Mouse (Mus musculus): ENCODE data around the gene Tmem186. TPM values are rescaled to one million over a fixed set of nuclear protein-coding genes. Genes with fewer than 3 reads are reported as not detected.

The Tmem186 gene
- polyA plus RNA-seq, 1 experiment from 2014 or later = 22.6 TPM

- Histone ChIP-seq H3K4me1 (0 out of 2 replicates have a peak, but pooled peaks cover 2% of the 10 kb centered on the region), H3K9me3 (replicated peaks) (no peaks in the 10 kb centered on the region), H3K27ac (no peak overlapping the region), H3K9ac (no peak overlapping the region), H3K27me3 (no peaks in the 10 kb centered on the region), H3K36me3 (0 out of 2 replicates have a peak, but pooled peaks cover 3% of the 10 kb centered on the region), H3K4me3 (no peak overlapping the region), H3K4me2 (replicated peaks) (no peak overlapping the region)
- no peak for ATAC-seq (ENCODE audit: low FRiP score)
- WGBS = 71% methylated on average over 4 of the region's 4 CpGs
These were observed 42.1 kb downstream of the Tmem186 start for GRCm38 (mm10) chr16:8595411-8595810.

GRCm38 (mm10) chr16:8585056-8585455, 52.5 kb downstream of the Tmem186 start:
- peaks cover 42% of the 10 kb centered on the region for H3K36me3 ChIP-seq
- 82% methylated on average over 5 of the region's 5 CpGs for WGBS
- ATAC-seq (ENCODE audit: low FRiP score) = no peak

GRCm38 (mm10) chr16:8584248-8584647, 53.3 kb downstream of the Tmem186 start:
- no peaks in the 10 kb centered on the region for H3K27me3 ChIP-seq
- WGBS = 68% methylated on average over 1 of the region's 1 CpGs
- peak overlapping the region; percentile 62; the same call in 1 of the 2 replicates for H3K27ac ChIP-seq
- H3K9ac ChIP-seq = no peak overlapping the region
- ATAC-seq (ENCODE audit: low FRiP score) = peak; percentile 63; the same call in 1 of the 2 replicates
- no peak overlapping the region for H3K4me2 ChIP-seq (replicated peaks)
- H3K4me1 ChIP-seq = no peaks in the 10 kb centered on the region
- H3K36me3 ChIP-seq = peaks cover 36% of the 10 kb centered on the region
- H3K9me3 ChIP-seq (replicated peaks) = no peaks in the 10 kb centered on the region
- no peak overlapping the region for H3K4me3 ChIP-seq

More at GRCm38 (mm10) chr16:8585056-8585455, 52.5 kb downstream of the Tmem186 start:
- Histone ChIP-seq H3K27ac (no peak overlapping the region), H3K4me2 (replicated peaks) (no peak overlapping the region), H3K4me1 (no peaks in the 10 kb centered on the region), H3K9ac (no peak overlapping the region), H3K9me3 (replicated peaks) (no peaks in the 10 kb centered on the region), H3K27me3 (no peaks in the 10 kb centered on the region), H3K4me3 (no peak overlapping the region)

Small RNA genes within 50 kb of the gene (microRNA-seq; reads per million reads assigned to microRNA genes)
- gene Gm22137 = not detected

Other genes with a start within 250 kb of the Tmem186 start
- gene Tmem114, start 212.6 kb downstream of the Tmem186 start, polyA plus RNA-seq (2016; fragmentation: Nextera tagmentation; extraction: Ambion mirVana) = not detected in 2 replicates
- gene Mettl22, start 166.9 kb downstream of the Tmem186 start, polyA plus RNA-seq (2016; fragmentation: Nextera tagmentation; extraction: Ambion mirVana) = 20.3 and 22.6 TPM in 2 replicates
- gene Abat, start 124.3 kb downstream of the Tmem186 start, polyA plus RNA-seq (2016; fragmentation: Nextera tagmentation; extraction: Ambion mirVana) = 68.3 and 78.9 TPM in 2 replicates
- gene Pmm2, start within 50 bp of the Tmem186 start, polyA plus RNA-seq (2016; fragmentation: Nextera tagmentation; extraction: Ambion mirVana) = 49.6 and 51.0 TPM in 2 replicates
- 229 and 234 TPM in 2 replicates for gene Carhsp1, start 34.4 kb upstream of the Tmem186 start, polyA plus RNA-seq (2016; fragmentation: Nextera tagmentation; extraction: Ambion mirVana)
- not detected in 2 replicates for gene Gm5767, start 43.1 kb upstream of the Tmem186 start, polyA plus RNA-seq (2016; fragmentation: Nextera tagmentation; extraction: Ambion mirVana)
- 32.1 and 34.9 TPM in 2 replicates for gene Usp7, start 154.6 kb upstream of the Tmem186 start, polyA plus RNA-seq (2016; fragmentation: Nextera tagmentation; extraction: Ambion mirVana)
- gene 1810013L24Rik, start 192.4 kb upstream of the Tmem186 start, polyA plus RNA-seq (2016; fragmentation: Nextera tagmentation; extraction: Ambion mirVana) = 45.1 and 45.9 TPM in 2 replicates

Measured in hindbrain, embryonic 12.5 days (tissue).